Mouse (Mus musculus) hindbrain, embryonic 10.5 days (tissue): ENCODE data around the gene Runx2. TPM values are rescaled to one million over a fixed set of nuclear protein-coding genes. Genes with fewer than 3 reads are reported as not detected.

Experiments
- DNase-seq: peaks from one replicate; pipeline ENCODE4 v3.0.0-alpha.2; 2017; ENCODE audit warnings: low spot score
- H3K27ac ChIP-seq: fragments of 300-500 bp; sonication (generic); 2 replicates; pipeline ENCODE4 v1.5.1; 2016; ENCODE audit warnings: mild to moderate bottlenecking, moderate library complexity
- H3K27me3 ChIP-seq: fragments of 300-500 bp; sonication (generic); 2 replicates; pipeline ENCODE4 v1.6.1; 2016; ENCODE audit warnings: mild to moderate bottlenecking; ENCODE audit not compliant: poor library complexity, insufficient read depth, severe bottlenecking
- H3K36me3 ChIP-seq: fragments of 300-500 bp; sonication (generic); 2 replicates; pipeline ENCODE4 v1.6.1; 2016; ENCODE audit warnings: mild to moderate bottlenecking, moderate library complexity
- H3K4me1 ChIP-seq: fragments of 300-500 bp; sonication (generic); replicated peaks from 2 replicates; pipeline ENCODE4 v1.6.1; 2016; ENCODE audit warnings: mild to moderate bottlenecking
- H3K4me3 ChIP-seq: fragments of 300-500 bp; sonication (generic); 2 replicates; pipeline ENCODE4 v1.5.1; 2016; ENCODE audit warnings: mild to moderate bottlenecking, moderate library complexity
- H3K9me3 ChIP-seq: fragments of 300-500 bp; sonication (generic); 2 replicates; pipeline ENCODE4 v1.6.1; 2016; ENCODE audit warnings: mild to moderate bottlenecking, moderate library complexity
- WGBS: fragments of 180-500 bp; shearing (Covaris S2); methylation state at CpG from one replicate; pipeline ENCODE4 v1.1.7; 2016; 5-methylcytosine and 5-hydroxymethylcytosine counted together
- polyA plus RNA-seq: library from polyadenylated mRNA; unstranded; fragments of >200 nt; fragmentation: Nextera tagmentation; extraction: Ambion mirVana; gene quantifications from 2 replicates; pipeline ENCODE4 v1.2.1, GENCODE M21; 2016

The Runx2 gene
- polyA plus RNA-seq, 1 experiment from 2014 or later, result 0.52 TPM

- no peak for DNase-seq
- no peaks in the 10 kb centered on the region for H3K4me1 ChIP-seq
- H3K4me3 ChIP-seq, result no peak overlapping the region
- 92% methylated on average over 8 of the region's 8 CpGs for WGBS
- no peaks in the 10 kb centered on the region for H3K36me3 ChIP-seq
- H3K27me3 ChIP-seq, result peaks cover 8% of the 10 kb centered on the region
- H3K27ac ChIP-seq, result no peak overlapping the region
- no peaks in the 10 kb centered on the region for H3K9me3 ChIP-seq
Measured at GRCm38 (mm10) chr17:44745378-44745777, 69.2 kb downstream of the Runx2 start.

GRCm38 (mm10) chr17:44743780-44744179, 70.8 kb downstream of the Runx2 start:
- H3K9me3 ChIP-seq, result no peaks in the 10 kb centered on the region
- no peaks in the 10 kb centered on the region for H3K36me3 ChIP-seq
- no peak overlapping the region for H3K4me3 ChIP-seq
- no peak for DNase-seq
- no peak overlapping the region for H3K27ac ChIP-seq
- no peaks in the 10 kb centered on the region for H3K4me1 ChIP-seq
- peaks cover 24% of the 10 kb centered on the region for H3K27me3 ChIP-seq
- 55% methylated on average over 3 of the region's 3 CpGs for WGBS

- no peak overlapping the region for H3K4me3 ChIP-seq
- WGBS, result 83% methylated on average over 9 of the region's 9 CpGs
- no peaks in the 10 kb centered on the region for H3K36me3 ChIP-seq
- no peaks in the 10 kb centered on the region for H3K9me3 ChIP-seq
- H3K27ac ChIP-seq, result no peak overlapping the region
- no peak for DNase-seq
- peaks cover 40% of the 10 kb centered on the region for H3K27me3 ChIP-seq
- peaks cover 14% of the 10 kb centered on the region for H3K4me1 ChIP-seq
Measured at GRCm38 (mm10) chr17:44742246-44742645, 72.4 kb downstream of the Runx2 start.

- Histone ChIP-seq H3K36me3 (no peaks in the 10 kb centered on the region), H3K9me3 (no peaks in the 10 kb centered on the region), H3K4me1 (peaks cover 46% of the 10 kb centered on the region), H3K4me3 (peak overlapping the region; percentile 32), H3K27me3 (peaks cover 80% of the 10 kb centered on the region), H3K27ac (no peak overlapping the region)
- WGBS, result 2% methylated on average over 22 of the region's 22 CpGs
- peak; percentile 26 for DNase-seq
Measured at GRCm38 (mm10) chr17:44738121-44738637, 76.4 kb downstream of the Runx2 start.

- Histone ChIP-seq H3K27me3 (peaks cover 87% of the 10 kb centered on the region), H3K36me3 (no peaks in the 10 kb centered on the region), H3K27ac (no peak overlapping the region), H3K4me1 (peaks cover 46% of the 10 kb centered on the region), H3K4me3 (peak overlapping the region; percentile 32), H3K9me3 (no peaks in the 10 kb centered on the region)
- DNase-seq, result peak; percentile 52
- under 1% methylated on average over 33 of the region's 33 CpGs for WGBS
Measured at GRCm38 (mm10) chr17:44737275-44738120, 77.1 kb downstream of the Runx2 start.

- peaks cover 100% of the 10 kb centered on the region for H3K27me3 ChIP-seq
- peaks cover 46% of the 10 kb centered on the region for H3K4me1 ChIP-seq
- H3K36me3 ChIP-seq, result no peaks in the 10 kb centered on the region
- H3K27ac ChIP-seq, result peak overlapping the region; percentile 83
- peak overlapping the region; percentile 70 for H3K4me3 ChIP-seq
- DNase-seq, result peak; percentile 82
- WGBS, result under 1% methylated on average over 71 of the region's 73 CpGs
- H3K9me3 ChIP-seq, result no peaks in the 10 kb centered on the region
Measured at GRCm38 (mm10) chr17:44735991-44736561, 78.5 kb downstream of the Runx2 start.

- Histone ChIP-seq H3K27ac (peak overlapping the region; percentile 83), H3K4me3 (peak overlapping the region; percentile 70), H3K4me1 (peaks cover 46% of the 10 kb centered on the region), H3K36me3 (no peaks in the 10 kb centered on the region), H3K27me3 (peaks cover 100% of the 10 kb centered on the region), H3K9me3 (no peaks in the 10 kb centered on the region)
- peak; percentile 72 for DNase-seq
- WGBS, result under 1% methylated on average over 64 of the region's 64 CpGs
Measured at GRCm38 (mm10) chr17:44735223-44735990, 79.2 kb downstream of the Runx2 start.

GRCm38 (mm10) chr17:44734501-44735222, 79.9 kb downstream of the Runx2 start:
- H3K36me3 ChIP-seq, result no peaks in the 10 kb centered on the region
- peaks cover 46% of the 10 kb centered on the region for H3K4me1 ChIP-seq
- peak; percentile 64 for DNase-seq
- WGBS, result under 1% methylated on average over 48 of the region's 48 CpGs
- peak overlapping the region; percentile 70 for H3K4me3 ChIP-seq
- H3K27ac ChIP-seq, result peak overlapping the region; percentile 29; the same call in 1 of the 2 replicates
- peaks cover 100% of the 10 kb centered on the region for H3K27me3 ChIP-seq
- H3K9me3 ChIP-seq, result no peaks in the 10 kb centered on the region

- DNase-seq, result peak; percentile 49
Measured at GRCm38 (mm10) chr17:44733544-44734310, 80.9 kb downstream of the Runx2 start.

GRCm38 (mm10) chr17:44728464-44728863, 86.1 kb downstream of the Runx2 start:
- DNase-seq, result no peak
- H3K27me3 ChIP-seq, result peaks cover 55% of the 10 kb centered on the region
- no peak overlapping the region for H3K4me3 ChIP-seq
- H3K36me3 ChIP-seq, result no peaks in the 10 kb centered on the region
- H3K4me1 ChIP-seq, result peaks cover 1% of the 10 kb centered on the region; the same call in 1 of the 2 replicates
- H3K9me3 ChIP-seq, result no peaks in the 10 kb centered on the region
- WGBS, result 52% methylated on average over 2 of the region's 2 CpGs
- no peak overlapping the region for H3K27ac ChIP-seq

More at GRCm38 (mm10) chr17:44733544-44734310, 80.9 kb downstream of the Runx2 start:
- WGBS, result 1% methylated on average over 23 of the region's 23 CpGs
- Histone ChIP-seq H3K4me3 (peak overlapping the region; percentile 70), H3K4me1 (peaks cover 46% of the 10 kb centered on the region), H3K9me3 (no peaks in the 10 kb centered on the region), H3K36me3 (no peaks in the 10 kb centered on the region), H3K27ac (no peak overlapping the region), H3K27me3 (peaks cover 97% of the 10 kb centered on the region)

GRCm38 (mm10) chr17:44727675-44728074, 86.9 kb downstream of the Runx2 start:
- Histone ChIP-seq H3K27me3 (peaks cover 47% of the 10 kb centered on the region), H3K9me3 (no peaks in the 10 kb centered on the region)

More at GRCm38 (mm10) chr17:44727675-44728074, 86.9 kb downstream of the Runx2 start:
- Histone ChIP-seq H3K4me3 (no peak overlapping the region), H3K36me3 (no peaks in the 10 kb centered on the region), H3K4me1 (no peaks in the 10 kb centered on the region), H3K27ac (no peak overlapping the region)
- DNase-seq, result no peak
